Mouse (Mus musculus): ENCODE results near the gene Kif13a. TPM values are rescaled to one million over a fixed set of nuclear protein-coding genes. Genes with fewer than 3 reads are reported as not detected.

The Kif13a gene
- polyA plus RNA-seq, 1 experiment from 2014 or later: 23.1 TPM

- no peaks in the 10 kb centered on the region for H3K27me3 ChIP-seq (ENCODE audit: control insufficient read depth, insufficient read depth, low read length)
- H3K9ac ChIP-seq (ENCODE audit: low read length): no peak overlapping the region
- H3K27ac ChIP-seq (ENCODE audit: low read depth, low read length): no peak overlapping the region
- H3K9me3 ChIP-seq (ENCODE audit: control insufficient read depth, low read length): no peaks in the 10 kb centered on the region
- WGBS: 85% methylated on average over 2 of the region's 2 CpGs
- no peaks in the 10 kb centered on the region; the same call in 1 of the 2 replicates for H3K36me3 ChIP-seq (ENCODE audit: control insufficient read depth, insufficient read depth, low read length)
- H3K4me2 ChIP-seq (ENCODE audit: low read depth, low read length, severe bottlenecking): no peak overlapping the region
- ATAC-seq (replicated peaks; ENCODE audit: low FRiP score) (no peak), DNase-seq (ENCODE audit: low spot score) (no peak)
- H3K4me3 ChIP-seq (ENCODE audit: low read depth, low read length): no peak overlapping the region
- H3K4me1 ChIP-seq (replicated peaks; ENCODE audit: control insufficient read depth, insufficient read depth, low read length): no peaks in the 10 kb centered on the region
These were observed 142.8 kb downstream of the Kif13a start for GRCm38 (mm10) chr13:46786836-46787235.

- Histone ChIP-seq H3K9ac (ENCODE audit: low read length) (no peak overlapping the region), H3K36me3 (ENCODE audit: control insufficient read depth, insufficient read depth, low read length) (no peaks in the 10 kb centered on the region; the same call in 1 of the 2 replicates), H3K4me2 (ENCODE audit: low read depth, low read length, severe bottlenecking) (no peak overlapping the region), H3K9me3 (ENCODE audit: control insufficient read depth, low read length) (no peaks in the 10 kb centered on the region), H3K4me1 (replicated peaks; ENCODE audit: control insufficient read depth, insufficient read depth, low read length) (no peaks in the 10 kb centered on the region), H3K4me3 (ENCODE audit: low read depth, low read length) (no peak overlapping the region), H3K27ac (ENCODE audit: low read depth, low read length) (no peak overlapping the region), H3K27me3 (ENCODE audit: control insufficient read depth, insufficient read depth, low read length) (no peaks in the 10 kb centered on the region)
- ATAC-seq (replicated peaks; ENCODE audit: low FRiP score) (no peak), DNase-seq (ENCODE audit: low spot score) (no peak)
- whole genome bisulfite sequencing: 93% methylated on average over 10 of the region's 10 CpGs
These were observed 143.6 kb downstream of the Kif13a start for GRCm38 (mm10) chr13:46786064-46786561.

GRCm38 (mm10) chr13:46780379-46780778 lies 149.3 kb downstream of the Kif13a start:
- no peaks in the 10 kb centered on the region; the same call in 1 of the 2 replicates for H3K36me3 ChIP-seq (ENCODE audit: control insufficient read depth, insufficient read depth, low read length)
- WGBS: 93% methylated on average over 11 of the region's 11 CpGs
- no peaks in the 10 kb centered on the region for H3K27me3 ChIP-seq (ENCODE audit: control insufficient read depth, insufficient read depth, low read length)
- no peak overlapping the region for H3K4me2 ChIP-seq (ENCODE audit: low read depth, low read length, severe bottlenecking)
- no peak overlapping the region for H3K9ac ChIP-seq (ENCODE audit: low read length)
- H3K4me1 ChIP-seq (replicated peaks; ENCODE audit: control insufficient read depth, insufficient read depth, low read length): no peaks in the 10 kb centered on the region
- no peak overlapping the region for H3K27ac ChIP-seq (ENCODE audit: low read depth, low read length)
- no peaks in the 10 kb centered on the region for H3K9me3 ChIP-seq (ENCODE audit: control insufficient read depth, low read length)
- peak; percentile 44 for DNase-seq (ENCODE audit: low spot score)
- no peak overlapping the region for H3K4me3 ChIP-seq (ENCODE audit: low read depth, low read length)
- no peak for ATAC-seq (replicated peaks; ENCODE audit: low FRiP score)

- no peak overlapping the region for H3K9ac ChIP-seq (ENCODE audit: low read length)
- no peak for ATAC-seq (replicated peaks; ENCODE audit: low FRiP score)
- WGBS: 79% methylated on average over 10 of the region's 10 CpGs
- no peaks in the 10 kb centered on the region for H3K27me3 ChIP-seq (ENCODE audit: control insufficient read depth, insufficient read depth, low read length)
- H3K4me3 ChIP-seq (ENCODE audit: low read depth, low read length): no peak overlapping the region
- H3K4me1 ChIP-seq (replicated peaks; ENCODE audit: control insufficient read depth, insufficient read depth, low read length): no peaks in the 10 kb centered on the region
- H3K36me3 ChIP-seq (ENCODE audit: control insufficient read depth, insufficient read depth, low read length): no peaks in the 10 kb centered on the region; the same call in 1 of the 2 replicates
- H3K9me3 ChIP-seq (ENCODE audit: control insufficient read depth, low read length): no peaks in the 10 kb centered on the region
- H3K27ac ChIP-seq (ENCODE audit: low read depth, low read length): no peak overlapping the region
- peak; percentile 39 for DNase-seq (ENCODE audit: low spot score)
- no peak overlapping the region for H3K4me2 ChIP-seq (ENCODE audit: low read depth, low read length, severe bottlenecking)
These were observed 149.8 kb downstream of the Kif13a start for GRCm38 (mm10) chr13:46779831-46780230.

- DNase-seq (ENCODE audit: low spot score) (no peak), ATAC-seq (replicated peaks; ENCODE audit: low FRiP score) (no peak)
- Histone ChIP-seq H3K27ac (ENCODE audit: low read depth, low read length) (no peak overlapping the region), H3K9me3 (ENCODE audit: control insufficient read depth, low read length) (no peaks in the 10 kb centered on the region), H3K36me3 (ENCODE audit: control insufficient read depth, insufficient read depth, low read length) (peaks cover 4% of the 10 kb centered on the region), H3K4me3 (ENCODE audit: low read depth, low read length) (no peak overlapping the region), H3K9ac (ENCODE audit: low read length) (no peak overlapping the region), H3K4me2 (ENCODE audit: low read depth, low read length, severe bottlenecking) (no peak overlapping the region), H3K4me1 (replicated peaks; ENCODE audit: control insufficient read depth, insufficient read depth, low read length) (no peaks in the 10 kb centered on the region), H3K27me3 (ENCODE audit: control insufficient read depth, insufficient read depth, low read length) (no peaks in the 10 kb centered on the region)
- WGBS: 93% methylated on average over 3 of the region's 3 CpGs
These were observed 152.2 kb downstream of the Kif13a start for GRCm38 (mm10) chr13:46777461-46777860.

- no peak overlapping the region for H3K27ac ChIP-seq (ENCODE audit: low read depth, low read length)
- DNase-seq (ENCODE audit: low spot score) (no peak), ATAC-seq (replicated peaks; ENCODE audit: low FRiP score) (no peak)
- H3K36me3 ChIP-seq (ENCODE audit: control insufficient read depth, insufficient read depth, low read length): peaks cover 7% of the 10 kb centered on the region
- no peaks in the 10 kb centered on the region for H3K27me3 ChIP-seq (ENCODE audit: control insufficient read depth, insufficient read depth, low read length)
- H3K9me3 ChIP-seq (ENCODE audit: control insufficient read depth, low read length): no peaks in the 10 kb centered on the region
- no peak overlapping the region for H3K9ac ChIP-seq (ENCODE audit: low read length)
- no peaks in the 10 kb centered on the region for H3K4me1 ChIP-seq (replicated peaks; ENCODE audit: control insufficient read depth, insufficient read depth, low read length)
- no peak overlapping the region for H3K4me3 ChIP-seq (ENCODE audit: low read depth, low read length)
- 81% methylated on average over 14 of the region's 14 CpGs for WGBS
- H3K4me2 ChIP-seq (ENCODE audit: low read depth, low read length, severe bottlenecking): no peak overlapping the region
These were observed 152.9 kb downstream of the Kif13a start for GRCm38 (mm10) chr13:46776636-46777305.

- no peaks in the 10 kb centered on the region for H3K4me1 ChIP-seq (replicated peaks; ENCODE audit: control insufficient read depth, insufficient read depth, low read length)
- WGBS: 93% methylated on average over 5 of the region's 5 CpGs
- ATAC-seq (replicated peaks; ENCODE audit: low FRiP score) (no peak), DNase-seq (ENCODE audit: low spot score) (no peak)
- no peak overlapping the region for H3K4me2 ChIP-seq (ENCODE audit: low read depth, low read length, severe bottlenecking)
- H3K9me3 ChIP-seq (ENCODE audit: control insufficient read depth, low read length): no peaks in the 10 kb centered on the region
- H3K27me3 ChIP-seq (ENCODE audit: control insufficient read depth, insufficient read depth, low read length): no peaks in the 10 kb centered on the region
- no peak overlapping the region for H3K27ac ChIP-seq (ENCODE audit: low read depth, low read length)
- peaks cover 7% of the 10 kb centered on the region for H3K36me3 ChIP-seq (ENCODE audit: control insufficient read depth, insufficient read depth, low read length)
- no peak overlapping the region for H3K4me3 ChIP-seq (ENCODE audit: low read depth, low read length)
- H3K9ac ChIP-seq (ENCODE audit: low read length): no peak overlapping the region
These were observed 154.7 kb downstream of the Kif13a start for GRCm38 (mm10) chr13:46774998-46775397.

- Histone ChIP-seq H3K4me2 (ENCODE audit: low read depth, low read length, severe bottlenecking) (no peak overlapping the region), H3K27ac (ENCODE audit: low read depth, low read length) (no peak overlapping the region), H3K9ac (ENCODE audit: low read length) (no peak overlapping the region), H3K36me3 (ENCODE audit: control insufficient read depth, insufficient read depth, low read length) (peaks cover 11% of the 10 kb centered on the region), H3K4me3 (ENCODE audit: low read depth, low read length) (no peak overlapping the region), H3K4me1 (replicated peaks; ENCODE audit: control insufficient read depth, insufficient read depth, low read length) (no peaks in the 10 kb centered on the region), H3K27me3 (ENCODE audit: control insufficient read depth, insufficient read depth, low read length) (no peaks in the 10 kb centered on the region), H3K9me3 (ENCODE audit: control insufficient read depth, low read length) (no peaks in the 10 kb centered on the region)
- no peak for ATAC-seq (replicated peaks; ENCODE audit: low FRiP score)
- no peak for DNase-seq (ENCODE audit: low spot score)
- 95% methylated on average over 13 of the region's 13 CpGs for WGBS
These were observed 157.1 kb downstream of the Kif13a start for GRCm38 (mm10) chr13:46772581-46772980.

GRCm38 (mm10) chr13:46765361-46765760 lies 164.3 kb downstream of the Kif13a start:
- Histone ChIP-seq H3K27ac (ENCODE audit: low read depth, low read length) (no peak overlapping the region), H3K4me1 (replicated peaks; ENCODE audit: control insufficient read depth, insufficient read depth, low read length) (no peaks in the 10 kb centered on the region), H3K27me3 (ENCODE audit: control insufficient read depth, insufficient read depth, low read length) (no peaks in the 10 kb centered on the region), H3K4me3 (ENCODE audit: low read depth, low read length) (no peak overlapping the region), H3K9ac (ENCODE audit: low read length) (no peak overlapping the region), H3K9me3 (ENCODE audit: control insufficient read depth, low read length) (no peaks in the 10 kb centered on the region), H3K36me3 (ENCODE audit: control insufficient read depth, insufficient read depth, low read length) (peaks cover 4% of the 10 kb centered on the region; the same call in 1 of the 2 replicates), H3K4me2 (ENCODE audit: low read depth, low read length, severe bottlenecking) (no peak overlapping the region)
- 93% methylated on average over 2 of the region's 2 CpGs for WGBS
- DNase-seq (ENCODE audit: low spot score) (no peak), ATAC-seq (replicated peaks; ENCODE audit: low FRiP score) (no peak)
